Mouse (Mus musculus) erythroblast, adult 5-6 weeks (primary cell): Measurements from ENCODE around the gene Mchr1. TPM values are rescaled to one million over a fixed set of nuclear protein-coding genes. Genes with fewer than 3 reads are reported as not detected.

Source experiments
- ATAC-seq: replicated peaks from 2 replicates; pipeline ENCODE4 v1.8.0; 2016; ENCODE audit warnings: moderate number of reproducible peaks, mild to moderate bottlenecking, moderate TSS enrichment, inconsistent platforms; ENCODE audit not compliant: poor library complexity, low FRiP score, severe bottlenecking
- total RNA-seq, 2 experiments: library from RNA; stranded (forward) in 1 of 2; stranded (reverse) in 1 of 2; fragments of 150-400 nt in 1 of 2; fragments of 200-764, 138-1000 nt in 1 of 2; gene quantifications; 2 replicates each; pipeline versions ENCODE4 v1.2.3 to v1.2.4; 2015 to 2017; ENCODE audit warnings: low replicate concordance in 2 of 2

The Mchr1 gene
- total RNA-seq, 2 experiments from 2014 or later: not detected

GRCm38 (mm10) chr15:81264392-81265095 is 29.2 kb downstream of the Mchr1 start:
- no peak for ATAC-seq

- ATAC-seq: no peak
Observed at GRCm38 (mm10) chr15:81267416-81267815, 32.1 kb downstream of the Mchr1 start.

GRCm38 (mm10) chr15:81272305-81273053 is 37.2 kb downstream of the Mchr1 start:
- no peak for ATAC-seq

DNA sequence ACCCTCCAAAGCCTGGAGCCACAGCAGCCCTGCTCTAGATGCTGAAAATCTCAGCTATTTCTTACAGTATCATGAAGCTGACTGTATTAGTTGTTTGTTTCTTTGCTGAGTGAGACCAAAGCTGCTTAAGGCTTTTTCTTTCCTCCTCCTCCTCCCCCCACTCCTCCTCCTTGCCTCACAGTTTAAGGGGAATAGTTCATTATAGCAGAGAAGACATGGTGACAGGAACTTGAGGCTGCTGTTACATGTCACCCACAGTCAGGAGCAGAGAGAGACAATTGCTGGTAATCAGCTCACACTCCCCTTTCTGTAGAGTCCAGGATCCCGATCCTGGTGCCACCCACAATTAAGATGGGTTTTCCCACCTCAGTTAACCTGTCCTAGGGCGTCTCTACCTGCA is 38.1 kb downstream of the Mchr1 start:
- ATAC-seq: no peak

DNA sequence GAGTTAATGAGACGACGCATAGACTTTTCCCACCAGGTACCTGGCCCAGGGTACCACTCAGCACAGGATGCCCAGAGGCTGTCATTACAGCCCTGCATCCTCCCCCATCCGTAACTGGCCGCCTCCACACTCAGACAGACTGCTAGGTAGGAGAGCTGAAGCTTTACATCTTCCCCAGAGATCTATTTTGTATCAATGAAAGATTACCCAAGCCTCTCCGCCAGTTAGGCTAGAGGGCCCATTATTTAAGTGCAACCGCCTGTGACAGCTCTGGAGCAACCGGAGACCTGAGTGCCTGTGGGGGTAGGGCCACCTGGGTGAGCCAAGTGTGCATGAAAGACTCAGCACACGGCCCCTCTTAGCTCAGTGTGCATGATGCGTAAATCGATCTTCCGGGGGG is 42.6 kb downstream of the Mchr1 start:
- no peak for ATAC-seq

GRCm38 (mm10) chr15:81278699-81279098 is 43.4 kb downstream of the Mchr1 start:
- no peak for ATAC-seq

DNA sequence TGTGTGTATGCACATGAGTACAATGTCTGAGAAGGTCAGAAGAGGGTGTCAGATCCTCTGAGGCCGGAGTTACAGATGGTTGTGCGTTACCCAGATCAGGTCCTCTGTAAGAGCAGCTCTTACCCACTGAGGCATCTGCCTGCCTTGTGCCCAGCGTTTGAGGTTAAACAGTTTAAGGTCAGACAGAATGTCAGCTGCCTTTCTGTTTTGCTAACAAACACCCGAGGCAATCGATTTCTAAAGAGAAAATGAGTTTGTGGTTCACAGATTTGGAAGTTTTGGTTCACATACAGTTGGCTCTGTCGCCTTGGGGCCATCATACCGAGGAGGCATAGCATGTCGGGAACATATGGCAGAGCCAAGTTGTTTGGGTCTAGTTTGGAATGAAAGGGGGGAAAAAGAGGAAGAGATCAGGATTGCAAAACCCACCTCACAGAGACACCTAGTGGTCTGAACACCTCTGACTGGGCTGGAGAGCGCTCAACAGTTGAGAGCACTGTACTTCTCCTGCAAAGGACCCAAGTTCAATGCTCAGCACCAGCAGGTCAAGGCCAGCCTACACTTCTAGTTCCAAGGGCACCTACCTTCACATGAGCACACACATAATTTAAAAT is 48.9 kb downstream of the Mchr1 start:
- no peak for ATAC-seq

Other genes with a start within 250 kb of the Mchr1 start
- 12.7 and 19.2 TPM in 2 replicates for gene Mrtfa, start 44.7 kb upstream of the Mchr1 start, total RNA-seq (2015; ENCODE audit: low replicate concordance)
- 4.9 and 10.9 TPM in 2 replicates for gene Mrtfa, start 44.7 kb upstream of the Mchr1 start, total RNA-seq (2017; ENCODE audit: low replicate concordance)
- 19.2 and 23.4 TPM in 2 replicates for gene Slc25a17, start 125.3 kb downstream of the Mchr1 start, total RNA-seq (2015; ENCODE audit: low replicate concordance)
- 19.5 and 25.1 TPM in 2 replicates for gene Slc25a17, start 125.3 kb downstream of the Mchr1 start, total RNA-seq (2017; ENCODE audit: low replicate concordance)
- gene St13, start 164.6 kb downstream of the Mchr1 start, total RNA-seq (2015; ENCODE audit: low replicate concordance): 14.8 and 48.3 TPM in 2 replicates
- 27.7 and 35.1 TPM in 2 replicates for gene St13, start 164.6 kb downstream of the Mchr1 start, total RNA-seq (2017; ENCODE audit: low replicate concordance)
- 0.63 and 3.8 TPM in 2 replicates for gene Xpnpep3, start 164.6 kb downstream of the Mchr1 start, total RNA-seq (2015; ENCODE audit: low replicate concordance)
- gene Xpnpep3, start 164.6 kb downstream of the Mchr1 start, total RNA-seq (2017; ENCODE audit: low replicate concordance): 3.3 and 7.2 TPM in 2 replicates
- gene Dnajb7, start 172.8 kb downstream of the Mchr1 start, total RNA-seq (2015; ENCODE audit: low replicate concordance): not detected in 2 replicates
- not detected in 2 replicates for gene Dnajb7, start 172.8 kb downstream of the Mchr1 start, total RNA-seq (2017; ENCODE audit: low replicate concordance)
- 52.7 and 66.1 TPM in 2 replicates for gene Rbx1, start 230.8 kb downstream of the Mchr1 start, total RNA-seq (2015; ENCODE audit: low replicate concordance)
- gene Rbx1, start 230.8 kb downstream of the Mchr1 start, total RNA-seq (2017; ENCODE audit: low replicate concordance): 38.1 and 39.2 TPM in 2 replicates